Mouse (Mus musculus): Measurements from ENCODE around the gene Spn.

- no peak for TF ChIP-seq POLR2A (IDR thresholded peaks at IDR 0.05; ENCODE audit: borderline replicate concordance, extremely low read depth, low read depth, low read length)
- no peak for TF ChIP-seq CTCF (IDR thresholded peaks at IDR 0.05; ENCODE audit: insufficient read depth, low read length)
These were observed 10.3 kb upstream of the Spn start for GRCm38 (mm10) chr7:127147901-127148300.
